Comparison of ENCODE assay signal across 8 mouse cellular contexts in genomic region chr11:78435776-78436349, GRCm38 (mm10). TPM values are rescaled to one million over a fixed set of nuclear protein-coding genes. Genes with fewer than 3 reads are reported as not detected.
DNase-seq lines count a peak whose midpoint lies in the region; ATAC-seq and TF ChIP-seq lines count a peak whose summit lies in the region.

No protein-coding gene starts in this region.

- H3K9me3 ChIP-seq in heart, embryonic 12.5 days (replicated peaks): no peaks in the 10 kb centered on the region
- no peaks in the 10 kb centered on the region for H3K9me3 ChIP-seq in CH12.LX (replicated peaks; ENCODE audit: low read length)

- no peak for TF ChIP-seq POLR2A in CH12.LX (IDR thresholded peaks at IDR 0.05; ENCODE audit: low read depth, low read length)
- TF ChIP-seq POLR2A in lung, adult 2 months (IDR thresholded peaks at IDR 0.05; ENCODE audit: borderline replicate concordance, extremely low read depth, low read depth, low read length): no peak

- TF ChIP-seq EP300 in CH12.LX (IDR thresholded peaks at IDR 0.05; ENCODE audit: low read length): no peak

- peaks cover 7% of the 10 kb centered on the region; the same call in 1 of the 2 replicates for H3K4me1 ChIP-seq in heart, embryonic 12.5 days (replicated peaks)
- H3K4me1 ChIP-seq in CH12.LX (ENCODE audit: control insufficient read depth in 1 of 2, insufficient read depth in 2 of 2): peaks cover 16 to 29% of the 10 kb centered on the region in 2 experiments
- H3K4me1 ChIP-seq in lung, adult 2 months (ENCODE audit: control insufficient read depth, insufficient read depth, low read length): peaks cover 4% of the 10 kb centered on the region; the same call in 1 of the 2 replicates

- no peaks in the 10 kb centered on the region for H3K79me2 ChIP-seq in CH12.LX (replicated peaks; ENCODE audit: control insufficient read depth, extremely low read depth, insufficient read depth, poor library complexity, severe bottlenecking)

- H3K36me3 ChIP-seq in heart, embryonic 12.5 days: no peaks in the 10 kb centered on the region
- H3K36me3 ChIP-seq in CH12.LX (replicated peaks in 1 of 2; ENCODE audit: control insufficient read depth in 1 of 2, insufficient read depth in 1 of 2, low read length in 1 of 2): no peaks in the 10 kb centered on the region
- no peaks in the 10 kb centered on the region for H3K36me3 ChIP-seq in splenic B cell, adult 2 months (ENCODE audit: control insufficient read depth, insufficient read depth, low read length, poor library complexity, severe bottlenecking)

- no peaks in the 10 kb centered on the region for H3K27me3 ChIP-seq in heart, embryonic 12.5 days (replicated peaks)
- peaks cover 6% of the 10 kb centered on the region for H3K27me3 ChIP-seq in CH12.LX (replicated peaks)
- no peaks in the 10 kb centered on the region for H3K27me3 ChIP-seq in splenic B cell, adult 2 months (ENCODE audit: control insufficient read depth, insufficient read depth, low read length, poor library complexity, severe bottlenecking)

- ATAC-seq in heart, embryonic 12.5 days (ENCODE audit: insufficient number of reproducible peaks, low FRiP score): no peak

- no peak overlapping the region for H3K9ac ChIP-seq in heart, embryonic 12.5 days
- no peak overlapping the region for H3K9ac ChIP-seq in CH12.LX (ENCODE audit: insufficient read depth, low read depth)

- no peak overlapping the region for H3K27ac ChIP-seq in heart, embryonic 12.5 days (ENCODE audit: poor library complexity, severe bottlenecking)
- no peak overlapping the region for H3K27ac ChIP-seq in CH12.LX (ENCODE audit: insufficient read depth, low read depth)

- in situ Hi-C loops in CH12.LX (cut with MboI; ENCODE audit: low pct_ligation_motif_present, low pct_unique_long_range_greater_than_20kb, low sequenced_read_pairs): no loop called here

- 8% methylated on average over 19 of the region's 19 CpGs for WGBS in heart, embryonic 12.5 days
- 6% methylated on average over 19 of the region's 19 CpGs for whole genome bisulfite sequencing in lung, adult 2 months

- DNase-seq in heart, adult 11 months: no peak
- DNase-seq in CH12.LX (ENCODE audit: extremely low read depth): peak; percentile 54
- peak; percentile 41 for DNase-seq in c-Kit-positive CD71-positive TER-119-positive erythroid progenitor cells, embryonic 14.5 days (ENCODE audit: low spot score)
- peak; percentile 56 for DNase-seq in hindlimb bud, embryonic 11.5 days (ENCODE audit: extremely low spot score, low read depth, low spot score)
- peak; percentile 54 for DNase-seq in lung, adult 2 months
- DNase-seq in splenic B cell, adult 2 months (ENCODE audit: low read depth, low spot score): peak; percentile 49
- no peak for DNase-seq in left cerebral cortex, adult 18-20 months (ENCODE audit: low spot score in 2 of 2)

- peak; percentile 81 to 87 for TF ChIP-seq CTCF in CH12.LX (conservative IDR thresholded peaks at IDR 0.05 in 1 of 2, IDR thresholded peaks at IDR 0.05 in 1 of 2; ENCODE audit: low read depth in 2 of 2, low read length in 2 of 2)
- TF ChIP-seq CTCF in lung, adult 2 months (IDR thresholded peaks at IDR 0.05; ENCODE audit: insufficient read depth, low read length): peak; percentile 38

- peak overlapping the region; percentile 32; the same call in 1 of the 2 replicates for H3K4me2 ChIP-seq in heart, embryonic 12.5 days
- H3K4me2 ChIP-seq in CH12.LX (ENCODE audit: insufficient read depth, low read depth, poor library complexity, severe bottlenecking): no peak overlapping the region

- no peak overlapping the region for H3K4me3 ChIP-seq in heart, embryonic 12.5 days
- H3K4me3 ChIP-seq in CH12.LX (replicated peaks in 1 of 3; ENCODE audit: low read depth in 2 of 3, low read length in 2 of 3, poor library complexity in 1 of 3): no peak overlapping the region
- no peak overlapping the region for H3K4me3 ChIP-seq in lung, adult 2 months (replicated peaks; ENCODE audit: extremely low read depth, low read depth, low read length)

- TF ChIP-seq RAD21 in CH12.LX (IDR thresholded peaks at IDR 0.05; ENCODE audit: low read depth, low read length): peak; percentile 24

- dilution Hi-C loops in CH12.LX (cut with MboI; ENCODE audit: extremely low pct_ligation_motif_present, extremely low pct_unique_long_range_greater_than_20kb, low sequenced_read_pairs): no loop called here

TF ChIP-seq in CH12.LX, 34 proteins besides CTCF, POLR2A, EP300 and RAD21:
- TF ChIP-seq TCF12 (IDR thresholded peaks at IDR 0.05; ENCODE audit: low read depth, low read length) (peak; percentile 45; the same call in 1 of the 2 replicates), ELF1 (IDR thresholded peaks at IDR 0.05; ENCODE audit: low read depth, low read length) (peak; percentile 80), ZKSCAN1 (IDR thresholded peaks at IDR 0.05; ENCODE audit: borderline replicate concordance, low read depth, low read length) (no peak), MEF2A (IDR thresholded peaks at IDR 0.05; ENCODE audit: borderline replicate concordance, low read depth, low read length) (peak; percentile 39; the same call in 1 of the 2 replicates), ETS1 (conservative IDR thresholded peaks at IDR 0.05; ENCODE audit: low read depth, low read length) (no peak), NRF1 (IDR thresholded peaks at IDR 0.05; ENCODE audit: low read depth, low read length) (0 out of 2 replicates have a peak, but pooled peaks have one; percentile 16), NELFE (IDR thresholded peaks at IDR 0.05; ENCODE audit: low read depth, low read length) (peak; percentile 40; the same call in 1 of the 2 replicates), SMC3 (IDR thresholded peaks at IDR 0.05; ENCODE audit: low read depth, low read length) (peak; percentile 60), SIN3A (IDR thresholded peaks at IDR 0.05; ENCODE audit: low read length) (0 out of 2 replicates have a peak, but pooled peaks have one; percentile 40), MYC (IDR thresholded peaks at IDR 0.05; ENCODE audit: low read depth, low read length) (0 out of 2 replicates have a peak, but pooled peaks have one; percentile 54), BHLHE40 (IDR thresholded peaks at IDR 0.05; ENCODE audit: low read depth, low read length) (no peak)

RNA-seq across cellular contexts. Expression of gene Slc13a2, which starts 13.8 kb away (rescaled TPM):
- not detected in 2 replicates for polyA plus RNA-seq in heart, embryonic 12.5 days (2016; fragmentation: Nextera tagmentation; extraction: Ambion mirVana)
- not detected in 2 replicates for total RNA-seq in CH12.LX (2012; rRNA removed)
- not detected in 2 replicates for total RNA-seq in CH12.LX (2014; rRNA removed)
- not detected in 2 replicates for polyA plus RNA-seq in CH12.LX (2012; ENCODE audit: insufficient read length, low read depth)
- polyA plus RNA-seq in lung, adult 2 months (2012; rRNA removed): 1.5 and 1.9 TPM in 2 replicates
- not detected for total RNA-seq in left cerebral cortex, adult 18-20 months (2021)

RNA-seq across cellular contexts. Expression of gene Slc46a1, which starts 29.6 kb away (rescaled TPM):
- 6.0 and 7.3 TPM in 2 replicates for polyA plus RNA-seq in heart, embryonic 12.5 days (2016; fragmentation: Nextera tagmentation; extraction: Ambion mirVana)
- total RNA-seq in CH12.LX (2012; rRNA removed): 6.1 and 6.8 TPM in 2 replicates
- 4.2 and 4.4 TPM in 2 replicates for total RNA-seq in CH12.LX (2014; rRNA removed)
- polyA plus RNA-seq in CH12.LX (2012; ENCODE audit: insufficient read length, low read depth): 5.4 and 6.0 TPM in 2 replicates
- 14.0 and 19.4 TPM in 2 replicates for polyA plus RNA-seq in lung, adult 2 months (2012; rRNA removed)
- total RNA-seq in left cerebral cortex, adult 18-20 months (2021): 10 to 100 TPM; 10.5 to 13.8 TPM

RNA-seq across cellular contexts. Expression of gene Foxn1, which starts 49.5 kb away (rescaled TPM):
- polyA plus RNA-seq in heart, embryonic 12.5 days (2016; fragmentation: Nextera tagmentation; extraction: Ambion mirVana): not detected in 2 replicates
- total RNA-seq in CH12.LX (2012; rRNA removed) (not detected in 2 replicates), CH12.LX (2014; rRNA removed) (not detected in 2 replicates)
- not detected in 2 replicates for polyA plus RNA-seq in CH12.LX (2012; ENCODE audit: insufficient read length, low read depth)
- polyA plus RNA-seq in lung, adult 2 months (2012; rRNA removed): 0.62 TPM in 1 of 2 replicates, not detected in the other
- not detected for total RNA-seq in left cerebral cortex, adult 18-20 months (2021)

Comparison
In these comparisons a context has a peak if more than half of its experiments do, and no peak if none do; other contexts are left out.
1. DNase-seq: peak in CH12.LX (single experiment), c-Kit-positive CD71-positive TER-119-positive erythroid progenitor cells, embryonic 14.5 days (single experiment), hindlimb bud, embryonic 11.5 days (single experiment), lung, adult 2 months (single experiment) and splenic B cell, adult 2 months (single experiment); none in heart, adult 11 months (single experiment) and left cerebral cortex, adult 18-20 months (0 of 2).